ENCODE assay signal across 7 mouse cellular contexts in the genomic region with DNA sequence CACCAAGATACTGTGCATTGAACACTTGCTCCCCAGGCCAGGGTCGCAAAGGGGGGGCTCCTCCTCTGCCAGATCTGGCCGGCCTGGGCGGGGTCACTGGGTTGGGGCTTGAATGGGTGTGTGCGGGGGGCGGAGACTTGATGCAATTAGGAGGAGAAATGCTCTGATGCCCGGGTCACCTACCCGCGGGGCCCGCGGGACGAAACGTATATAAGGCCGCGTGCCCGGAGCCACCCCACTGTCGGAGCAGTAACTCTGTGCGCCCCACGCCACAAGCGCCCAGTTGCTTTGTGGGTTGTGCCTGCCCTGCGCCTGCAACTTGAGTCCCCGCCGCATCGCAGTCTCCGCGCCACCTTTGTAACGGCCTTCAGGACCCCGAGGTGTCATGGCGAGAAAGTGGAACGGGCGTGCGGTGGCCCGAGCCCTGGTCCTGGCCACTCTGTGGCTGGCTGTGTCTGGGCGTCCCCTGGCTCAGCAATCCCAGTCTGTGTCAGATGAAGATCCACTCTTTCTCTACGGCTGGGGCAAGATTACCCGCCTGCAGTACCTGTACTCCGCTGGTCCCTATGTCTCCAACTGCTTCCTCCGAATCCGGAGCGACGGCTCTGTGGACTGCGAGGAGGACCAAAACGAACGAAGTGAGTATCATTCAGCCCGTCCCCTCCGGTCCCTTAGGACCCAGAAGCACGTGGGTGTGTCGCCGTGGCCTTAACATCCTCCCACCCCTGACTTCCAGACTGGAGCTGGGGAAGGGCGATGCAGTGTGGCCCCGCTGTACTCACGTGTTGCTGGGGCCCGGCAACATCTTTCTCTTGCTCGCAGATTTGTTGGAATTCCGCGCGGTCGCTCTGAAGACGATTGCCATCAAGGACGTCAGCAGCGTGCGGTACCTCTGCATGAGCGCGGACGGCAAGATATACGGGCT. TPM values are rescaled to one million over a fixed set of nuclear protein-coding genes. Genes with fewer than 3 reads are reported as not detected.
A peak's percentile ranks its signal among the peaks of the same experiment; 100 is the strongest.
DNase-seq lines count a peak whose midpoint lies in the region; ATAC-seq lines count a peak whose summit lies in the region.

A gene (plus strand): TSS at position 238 of the 925 bp plus-strand sequence.

- DNase-seq in right cerebral cortex, postnatal 14 days = peak; percentile 18
- DNase-seq in right cerebral cortex, adult 18-20 months = no peak
- DNase-seq in embryo, embryonic 10.5 days (ENCODE audit: low spot score) = peak; percentile 59
- no peak for DNase-seq in layer of hippocampus, postnatal 10 days (ENCODE audit: low spot score in 2 of 2)
- no peak for DNase-seq in layer of hippocampus, adult 8-10 months (ENCODE audit: low spot score in 2 of 2)

- H3K9me3 ChIP-seq in hindbrain, embryonic 15.5 days = no peaks in the 10 kb centered on the region

- H3K27ac ChIP-seq in hindbrain, embryonic 15.5 days (replicated peaks) = peak within 1 kb of the TSS; percentile 27; the same call in 1 of the 2 replicates

- peak within 1 kb of the TSS; percentile 87 for H3K4me2 ChIP-seq in hindbrain, embryonic 15.5 days

- under 1% methylated on average over 65 of the region's 65 CpGs for WGBS in hindbrain, embryonic 15.5 days

- no peaks in the 10 kb centered on the region for H3K36me3 ChIP-seq in hindbrain, embryonic 15.5 days

- H3K4me1 ChIP-seq in hindbrain, embryonic 15.5 days (replicated peaks) = peaks cover 29% of the 10 kb centered on the region

- H3K4me3 ChIP-seq in hindbrain, embryonic 15.5 days = peak within 1 kb of the TSS; percentile 44

- H3K9ac ChIP-seq in hindbrain, embryonic 15.5 days = peak within 1 kb of the TSS; percentile 29

- ATAC-seq in hindbrain, embryonic 15.5 days (ENCODE audit: low FRiP score, low read depth) = peak; percentile 31
- peak; percentile 15 for ATAC-seq in megakaryocyte progenitor cell, adult 5-6 weeks (replicated peaks; ENCODE audit: poor library complexity)

- H3K27me3 ChIP-seq in hindbrain, embryonic 15.5 days = peaks cover 20% of the 10 kb centered on the region

RNA-seq across cellular contexts. Expression of the gene that starts here (rescaled TPM):
- 25.8 and 43.7 TPM in 2 replicates for polyA plus RNA-seq in hindbrain, embryonic 15.5 days (2015; fragmentation: Nextera tagmentation; extraction: Ambion mirVana)
- total RNA-seq in megakaryocyte progenitor cell, adult 5-6 weeks (2015) = not detected in 2 replicates
- not detected in 2 replicates for total RNA-seq in megakaryocyte progenitor cell, adult 5-6 weeks (2017)
- not detected for total RNA-seq in layer of hippocampus, postnatal 10 days (2021)
- not detected for total RNA-seq in layer of hippocampus, adult 8-10 months (2022)

Comparison
In these comparisons a context has a peak if more than half of its experiments do, and no peak if none do; other contexts are left out.
1. DNase-seq: peak in right cerebral cortex, postnatal 14 days (single experiment) and embryo, embryonic 10.5 days (single experiment); none in right cerebral cortex, adult 18-20 months (single experiment), layer of hippocampus, postnatal 10 days (0 of 2) and layer of hippocampus, adult 8-10 months (0 of 2).
2. Peak in ATAC-seq in megakaryocyte progenitor cell, adult 5-6 weeks; RNA of the gene not detected or under 1 TPM.